Mouse (Mus musculus) cerebellum, adult 2 months (tissue): ENCODE measurements around the gene Adam1a.

Experiments used
- CTCF ChIP-seq: fragments of 200-500 bp; IDR thresholded peaks from 2 replicates; pipeline ENCODE4 v1.5.1; 2011; ENCODE audit warnings: low read depth, mild to moderate bottlenecking, control low read depth, low read length, moderate library complexity, borderline replicate concordance; ENCODE audit not compliant: insufficient read depth
- POLR2A ChIP-seq: fragments of 200-500 bp; IDR thresholded peaks from 2 replicates; pipeline ENCODE4 v1.6.1; 2011; ENCODE audit warnings: low read length, control low read depth, borderline replicate concordance; ENCODE audit not compliant: insufficient read depth

- TF ChIP-seq CTCF (no peak), POLR2A (no peak)
Observed at GRCm38 (mm10) chr5:121537588-121537987, 7.7 kb downstream of the Adam1a start.
